Mouse (Mus musculus): ENCODE measurements around the gene Tmem11. TPM values are rescaled to one million over a fixed set of nuclear protein-coding genes. Genes with fewer than 3 reads are reported as not detected.
"Not testable (repeated sequence)": the region's sequence is repeated elsewhere in the genome, so short reads cannot be mapped to it uniquely, and the experiment has no call there.

The Tmem11 gene
- polyA plus RNA-seq, 1 experiment from 2014 or later: 74.7 TPM

DNA sequence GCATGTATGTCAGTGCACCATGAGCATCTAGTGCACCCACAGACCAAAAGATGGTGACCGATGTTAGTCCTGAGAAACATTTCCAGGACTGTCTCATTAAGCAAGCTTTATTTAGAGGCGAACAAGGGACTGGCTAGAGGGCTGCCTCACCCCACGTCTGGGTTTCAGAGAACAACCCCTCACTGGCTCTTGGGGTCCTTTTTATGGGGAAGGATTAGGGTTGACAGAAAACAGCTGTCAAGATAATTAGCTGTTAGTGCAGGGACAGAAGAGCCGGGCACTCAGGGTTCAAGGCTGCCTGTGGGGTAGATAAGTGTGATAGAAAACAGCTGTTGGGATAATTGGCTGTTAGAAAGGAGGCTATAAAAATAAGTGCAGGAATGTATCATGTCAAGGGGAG, 16.8 kb upstream of the Tmem11 start:
- Histone ChIP-seq H3K4me3 (ENCODE audit: low read length) (no peak overlapping the region), H3K27me3 (replicated peaks; ENCODE audit: control insufficient read depth, insufficient read depth, low read length) (no peaks in the 10 kb centered on the region), H3K36me3 (ENCODE audit: control insufficient read depth, insufficient read depth, low read length) (no peaks in the 10 kb centered on the region), H3K4me1 (ENCODE audit: control insufficient read depth, insufficient read depth, low read length) (no peaks in the 10 kb centered on the region), H3K27ac (ENCODE audit: low read length) (no peak overlapping the region), H3K9me3 (ENCODE audit: control insufficient read depth, low read length) (no peaks in the 10 kb centered on the region), H3K9ac (ENCODE audit: low read depth, low read length) (no peak overlapping the region), H3K4me2 (ENCODE audit: low read depth, low read length) (no peak overlapping the region)
- ATAC-seq: no peak
- WGBS: 27% methylated on average over 4 of the region's 4 CpGs

DNA sequence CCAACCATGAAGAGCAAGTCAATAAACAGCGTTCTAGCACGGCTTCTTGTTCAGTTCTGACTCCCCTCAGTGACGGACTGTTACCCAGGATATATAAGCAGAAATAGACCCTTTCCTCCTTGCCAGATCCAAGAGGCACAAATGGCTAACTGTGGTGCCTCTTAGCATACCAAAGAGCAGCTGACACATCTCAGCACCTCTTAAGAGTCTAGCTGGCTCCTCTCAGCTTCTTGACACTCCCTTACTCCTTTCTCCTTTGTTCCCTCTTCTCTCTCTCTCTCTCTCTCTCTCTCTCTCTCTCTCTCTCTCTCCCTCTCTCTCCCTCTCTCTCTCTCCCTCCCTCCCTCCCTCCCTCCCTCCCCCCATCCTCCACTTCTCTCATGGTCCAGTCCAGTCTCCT, 11.7 kb upstream of the Tmem11 start:
- H3K4me3 ChIP-seq (ENCODE audit: low read length): no peak overlapping the region
- ATAC-seq: no peak
- H3K4me2 ChIP-seq (ENCODE audit: low read depth, low read length): no peak overlapping the region
- H3K4me1 ChIP-seq (ENCODE audit: control insufficient read depth, insufficient read depth, low read length): no peaks in the 10 kb centered on the region
- H3K9ac ChIP-seq (ENCODE audit: low read depth, low read length): no peak overlapping the region
- H3K27me3 ChIP-seq (replicated peaks; ENCODE audit: control insufficient read depth, insufficient read depth, low read length): no peaks in the 10 kb centered on the region
- 52% methylated on average over 3 of the region's 3 CpGs for WGBS
- H3K36me3 ChIP-seq (ENCODE audit: control insufficient read depth, insufficient read depth, low read length): no peaks in the 10 kb centered on the region
- no peaks in the 10 kb centered on the region for H3K9me3 ChIP-seq (ENCODE audit: control insufficient read depth, low read length)
- no peak overlapping the region for H3K27ac ChIP-seq (ENCODE audit: low read length)

DNA sequence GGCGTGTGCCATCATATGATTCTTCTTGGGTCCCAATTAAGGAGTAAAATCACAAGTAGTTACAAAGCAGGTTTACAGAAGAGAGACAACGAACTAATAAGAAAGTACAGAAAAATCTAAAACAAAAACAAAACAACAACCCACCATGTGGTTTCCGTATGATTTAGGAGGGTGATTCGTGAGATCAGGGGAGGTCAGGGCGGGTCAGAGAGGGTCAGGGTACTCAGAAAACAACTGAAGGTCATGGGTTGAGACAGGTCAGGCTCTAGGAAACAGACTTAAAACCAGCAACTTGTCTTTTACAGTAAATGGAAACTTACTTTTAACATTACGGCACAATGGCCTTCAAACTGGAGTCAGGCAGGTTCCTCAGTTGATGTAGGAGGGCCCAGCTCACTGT, 11.2 kb upstream of the Tmem11 start:
- Histone ChIP-seq H3K36me3 (ENCODE audit: control insufficient read depth, insufficient read depth, low read length) (no peaks in the 10 kb centered on the region), H3K27ac (ENCODE audit: low read length) (no peak overlapping the region), H3K4me3 (ENCODE audit: low read length) (no peak overlapping the region), H3K27me3 (replicated peaks; ENCODE audit: control insufficient read depth, insufficient read depth, low read length) (no peaks in the 10 kb centered on the region), H3K4me2 (ENCODE audit: low read depth, low read length) (no peak overlapping the region), H3K9ac (ENCODE audit: low read depth, low read length) (no peak overlapping the region), H3K9me3 (ENCODE audit: control insufficient read depth, low read length) (no peaks in the 10 kb centered on the region), H3K4me1 (ENCODE audit: control insufficient read depth, insufficient read depth, low read length) (no peaks in the 10 kb centered on the region)
- ATAC-seq: no peak
- 60% methylated on average over 6 of the region's 6 CpGs for WGBS

GRCm38 (mm10) chr11:60889861-60890260, 10.8 kb upstream of the Tmem11 start:
- H3K4me3 ChIP-seq (ENCODE audit: low read length): no peak overlapping the region
- WGBS: 67% methylated on average over 2 of the region's 2 CpGs
- H3K27me3 ChIP-seq (replicated peaks; ENCODE audit: control insufficient read depth, insufficient read depth, low read length): no peaks in the 10 kb centered on the region
- H3K36me3 ChIP-seq (ENCODE audit: control insufficient read depth, insufficient read depth, low read length): no peaks in the 10 kb centered on the region
- no peak overlapping the region for H3K27ac ChIP-seq (ENCODE audit: low read length)
- H3K4me2 ChIP-seq (ENCODE audit: low read depth, low read length): no peak overlapping the region
- H3K4me1 ChIP-seq (ENCODE audit: control insufficient read depth, insufficient read depth, low read length): no peaks in the 10 kb centered on the region
- H3K9me3 ChIP-seq (ENCODE audit: control insufficient read depth, low read length): no peaks in the 10 kb centered on the region
- ATAC-seq: no peak
- no peak overlapping the region for H3K9ac ChIP-seq (ENCODE audit: low read depth, low read length)

- H3K27ac ChIP-seq (ENCODE audit: low read length); H3K4me3 ChIP-seq (ENCODE audit: low read length); H3K9ac ChIP-seq (ENCODE audit: low read depth, low read length); H3K36me3 ChIP-seq (ENCODE audit: control insufficient read depth, insufficient read depth, low read length); H3K9me3 ChIP-seq (ENCODE audit: control insufficient read depth, low read length); H3K4me2 ChIP-seq (ENCODE audit: low read depth, low read length); H3K4me1 ChIP-seq (ENCODE audit: control insufficient read depth, insufficient read depth, low read length); ATAC-seq; H3K27me3 ChIP-seq (replicated peaks; ENCODE audit: control insufficient read depth, insufficient read depth, low read length): not testable (repeated sequence)
- WGBS: 85% methylated on average over 2 of the region's 3 CpGs
Measured at GRCm38 (mm10) chr11:60886986-60887385, 7.9 kb upstream of the Tmem11 start.

DNA sequence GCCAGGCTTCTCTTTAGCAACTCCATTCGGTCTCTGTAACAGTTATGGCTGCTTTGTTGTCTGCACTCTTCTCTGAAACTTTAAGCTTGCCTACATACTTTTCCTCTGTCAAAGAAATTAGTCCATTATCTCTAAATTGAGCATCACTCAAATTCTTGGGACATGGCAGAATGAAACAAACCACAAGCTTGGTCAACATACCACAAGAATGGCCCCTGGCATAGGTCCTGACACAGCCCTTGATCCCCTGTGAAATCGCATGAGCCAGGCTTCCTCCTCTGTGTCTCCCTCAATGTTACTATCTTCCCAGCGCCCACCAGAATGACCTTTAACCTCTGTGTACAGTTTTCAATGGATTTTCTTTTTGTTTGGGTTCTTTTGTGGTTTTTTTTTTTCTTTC, 3.3 kb upstream of the Tmem11 start:
- Histone ChIP-seq H3K36me3 (ENCODE audit: control insufficient read depth, insufficient read depth, low read length) (no peaks in the 10 kb centered on the region), H3K9ac (ENCODE audit: low read depth, low read length) (no peak overlapping the region), H3K27me3 (replicated peaks; ENCODE audit: control insufficient read depth, insufficient read depth, low read length) (no peaks in the 10 kb centered on the region), H3K27ac (ENCODE audit: low read length) (no peak overlapping the region), H3K4me1 (ENCODE audit: control insufficient read depth, insufficient read depth, low read length) (peaks cover 7% of the 10 kb centered on the region), H3K9me3 (ENCODE audit: control insufficient read depth, low read length) (no peaks in the 10 kb centered on the region), H3K4me3 (ENCODE audit: low read length) (no peak overlapping the region), H3K4me2 (ENCODE audit: low read depth, low read length) (no peak overlapping the region)
- 70% methylated on average over 3 of the region's 3 CpGs for WGBS
- ATAC-seq: no peak

- no peaks in the 10 kb centered on the region for H3K36me3 ChIP-seq (ENCODE audit: control insufficient read depth, insufficient read depth, low read length)
- no peak overlapping the region for H3K9ac ChIP-seq (ENCODE audit: low read depth, low read length)
- H3K4me3 ChIP-seq (ENCODE audit: low read length): no peak overlapping the region
- H3K4me2 ChIP-seq (ENCODE audit: low read depth, low read length): no peak overlapping the region
- WGBS: 89% methylated on average over 4 of the region's 4 CpGs
- no peaks in the 10 kb centered on the region for H3K9me3 ChIP-seq (ENCODE audit: control insufficient read depth, low read length)
- no peaks in the 10 kb centered on the region for H3K27me3 ChIP-seq (replicated peaks; ENCODE audit: control insufficient read depth, insufficient read depth, low read length)
- H3K27ac ChIP-seq (ENCODE audit: low read length): no peak overlapping the region
- H3K4me1 ChIP-seq (ENCODE audit: control insufficient read depth, insufficient read depth, low read length): peaks cover 23% of the 10 kb centered on the region
- no peak for ATAC-seq
Measured at GRCm38 (mm10) chr11:60880559-60880958, 1.5 kb upstream of the Tmem11 start.

DNA sequence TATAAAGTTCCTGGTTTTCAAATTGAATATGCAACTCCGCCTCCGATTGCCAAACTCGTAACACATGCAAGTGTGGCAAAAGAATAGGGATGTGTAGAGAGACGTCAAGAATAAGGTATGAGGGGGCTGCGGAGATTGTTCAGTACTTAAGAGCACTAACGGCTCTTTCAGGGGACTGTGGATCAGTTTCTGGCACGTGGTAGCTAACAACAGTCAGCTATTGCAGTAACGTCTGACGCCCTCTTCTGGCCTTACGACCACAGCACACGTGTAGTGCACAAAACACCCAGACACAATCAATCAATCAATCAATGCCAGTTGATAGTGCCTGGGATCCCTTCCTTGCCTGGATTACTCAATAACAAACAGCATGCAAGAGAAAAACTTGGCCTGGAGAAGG, 351 bp upstream of the Tmem11 start:
- H3K27ac ChIP-seq (ENCODE audit: low read length): peak overlapping the region; percentile 99
- peak overlapping the region; percentile 93 for H3K4me3 ChIP-seq (ENCODE audit: low read length)
- under 1% methylated on average over 11 of the region's 11 CpGs for WGBS
- H3K36me3 ChIP-seq (ENCODE audit: control insufficient read depth, insufficient read depth, low read length): no peaks in the 10 kb centered on the region
- peak overlapping the region; percentile 79 for H3K4me2 ChIP-seq (ENCODE audit: low read depth, low read length)
- ATAC-seq: no peak
- H3K9me3 ChIP-seq (ENCODE audit: control insufficient read depth, low read length): no peaks in the 10 kb centered on the region
- H3K9ac ChIP-seq (ENCODE audit: low read depth, low read length): peak overlapping the region; percentile 81
- peaks cover 33% of the 10 kb centered on the region for H3K4me1 ChIP-seq (ENCODE audit: control insufficient read depth, insufficient read depth, low read length)
- H3K27me3 ChIP-seq (replicated peaks; ENCODE audit: control insufficient read depth, insufficient read depth, low read length): no peaks in the 10 kb centered on the region

GRCm38 (mm10) chr11:60878056-60878612, 938 bp downstream of the Tmem11 start:
- Histone ChIP-seq H3K36me3 (ENCODE audit: control insufficient read depth, insufficient read depth, low read length) (no peaks in the 10 kb centered on the region), H3K27me3 (replicated peaks; ENCODE audit: control insufficient read depth, insufficient read depth, low read length) (no peaks in the 10 kb centered on the region), H3K4me3 (ENCODE audit: low read length) (peak overlapping the region; percentile 93), H3K27ac (ENCODE audit: low read length) (peak overlapping the region; percentile 93), H3K9me3 (ENCODE audit: control insufficient read depth, low read length) (no peaks in the 10 kb centered on the region), H3K9ac (ENCODE audit: low read depth, low read length) (peak overlapping the region; percentile 94), H3K4me1 (ENCODE audit: control insufficient read depth, insufficient read depth, low read length) (peaks cover 41% of the 10 kb centered on the region), H3K4me2 (ENCODE audit: low read depth, low read length) (peak overlapping the region; percentile 58)
- peak; percentile 63 for ATAC-seq
- WGBS: 1% methylated on average over 48 of the region's 52 CpGs

DNA sequence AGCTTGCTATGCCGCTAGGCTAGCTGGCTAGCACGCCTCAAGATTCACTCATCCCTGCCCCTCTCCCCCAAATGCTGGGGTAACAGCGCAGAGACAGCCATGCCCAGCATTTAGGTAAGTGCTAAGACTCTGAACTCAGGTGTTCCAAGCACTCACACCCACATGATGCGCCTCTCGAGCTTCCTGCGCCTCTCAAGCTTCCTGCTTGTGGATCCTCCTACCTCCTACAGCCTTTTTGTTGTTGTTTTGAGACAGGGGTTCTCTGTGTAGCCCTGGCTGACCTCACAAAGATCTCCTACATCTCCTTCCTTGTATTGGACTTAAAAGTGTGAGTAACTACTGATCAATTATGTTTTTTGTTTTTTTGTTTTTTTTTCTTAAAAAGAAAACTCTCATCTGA, 6.0 kb downstream of the Tmem11 start:
- H3K4me2 ChIP-seq (ENCODE audit: low read depth, low read length): no peak overlapping the region
- no peak for ATAC-seq
- no peaks in the 10 kb centered on the region for H3K36me3 ChIP-seq (ENCODE audit: control insufficient read depth, insufficient read depth, low read length)
- 64% methylated on average over 6 of the region's 6 CpGs for WGBS
- no peak overlapping the region for H3K27ac ChIP-seq (ENCODE audit: low read length)
- H3K27me3 ChIP-seq (replicated peaks; ENCODE audit: control insufficient read depth, insufficient read depth, low read length): no peaks in the 10 kb centered on the region
- peaks cover 45% of the 10 kb centered on the region for H3K4me1 ChIP-seq (ENCODE audit: control insufficient read depth, insufficient read depth, low read length)
- no peak overlapping the region for H3K4me3 ChIP-seq (ENCODE audit: low read length)
- H3K9ac ChIP-seq (ENCODE audit: low read depth, low read length): no peak overlapping the region
- H3K9me3 ChIP-seq (ENCODE audit: control insufficient read depth, low read length): no peaks in the 10 kb centered on the region
